Comparison of ENCODE assay signal across 16 mouse cellular contexts in the genomic region with DNA sequence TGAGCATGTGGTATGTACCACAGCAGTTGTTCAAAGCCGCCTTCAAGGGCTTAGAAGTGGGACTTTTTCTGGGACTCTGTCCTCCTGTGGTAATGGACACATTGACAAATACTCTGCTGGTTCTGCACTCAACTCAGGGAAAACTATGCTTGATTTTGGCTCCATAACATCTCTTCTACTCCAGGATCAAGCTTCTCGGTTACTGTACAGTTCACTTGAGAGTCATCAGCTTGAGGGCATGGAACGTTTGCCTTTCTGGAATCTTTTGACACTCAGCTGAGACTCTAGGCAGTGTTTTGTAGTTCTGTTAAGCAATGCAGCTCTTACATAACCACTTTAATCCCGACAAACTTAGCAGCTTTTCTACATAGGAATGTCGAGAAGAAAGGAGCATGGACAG. TPM values are rescaled to one million over a fixed set of nuclear protein-coding genes. Genes with fewer than 3 reads are reported as not detected.
DNase-seq lines count a peak whose midpoint lies in the region; ATAC-seq and TF ChIP-seq lines count a peak whose summit lies in the region.
"Had no signal": no experiment of that assay in that cellular context is flagged by ENCODE, and none has a peak within 500 bp of the region (broad histone marks: within the 10 kb centered on the region; RNA-seq: fewer than 3 reads in every experiment).

No protein-coding gene starts in this region.

- H3K27me3 ChIP-seq in kidney, adult 2 months (replicated peaks; ENCODE audit: control insufficient read depth, insufficient read depth, low read length): no peaks in the 10 kb centered on the region
- no peaks in the 10 kb centered on the region for H3K27me3 ChIP-seq in lung, postnatal 0 days (replicated peaks; ENCODE audit: insufficient read depth, low read length)
- H3K27me3 ChIP-seq: embryonic facial prominence, embryonic 15.5 days; forebrain, embryonic 15.5 days; liver, embryonic 15.5 days; stomach, embryonic 15.5 days had no signal

- H3K27ac ChIP-seq in kidney, adult 2 months (ENCODE audit: insufficient read depth, low read depth, low read length): peak overlapping the region; percentile 99
- H3K27ac ChIP-seq in lung, postnatal 0 days (ENCODE audit: low read length): 0 out of 2 replicates have a peak overlapping the region, but pooled peaks have one; percentile 14
- H3K27ac ChIP-seq: embryonic facial prominence, embryonic 15.5 days; forebrain, embryonic 15.5 days; hindbrain, postnatal 0 days; liver, embryonic 15.5 days; midbrain, embryonic 10.5 days; stomach, embryonic 15.5 days had no signal

- no peak overlapping the region for H3K9ac ChIP-seq in lung, postnatal 0 days (replicated peaks; ENCODE audit: low read depth)
- H3K9ac ChIP-seq: embryonic facial prominence, embryonic 15.5 days; forebrain, embryonic 15.5 days; liver, embryonic 15.5 days; stomach, embryonic 15.5 days had no signal

- no peaks in the 10 kb centered on the region for H3K36me3 ChIP-seq in kidney, adult 2 months (ENCODE audit: control insufficient read depth, insufficient read depth, low read length)
- no peaks in the 10 kb centered on the region for H3K36me3 ChIP-seq in lung, postnatal 0 days (ENCODE audit: insufficient read depth, low read length)
- H3K36me3 ChIP-seq: embryonic facial prominence, embryonic 15.5 days; forebrain, embryonic 15.5 days; liver, embryonic 15.5 days; midbrain, embryonic 10.5 days; stomach, embryonic 15.5 days had no signal

- H3K9me3 ChIP-seq in lung, postnatal 0 days (ENCODE audit: low read length): no peaks in the 10 kb centered on the region
- H3K9me3 ChIP-seq: embryonic facial prominence, embryonic 15.5 days; forebrain, embryonic 15.5 days; liver, embryonic 15.5 days; midbrain, embryonic 10.5 days; stomach, embryonic 15.5 days had no signal

- no peak overlapping the region for H3K4me2 ChIP-seq in lung, postnatal 0 days (replicated peaks; ENCODE audit: low read depth, low read length)
- H3K4me2 ChIP-seq: embryonic facial prominence, embryonic 15.5 days; liver, embryonic 15.5 days; stomach, embryonic 15.5 days had no signal

- WGBS in kidney, adult 2 months: 45% methylated on average over 5 of the region's 5 CpGs
- 37% methylated on average over 5 of the region's 5 CpGs for WGBS in lung, postnatal 0 days

- TF ChIP-seq POLR2A in kidney, adult 2 months (IDR thresholded peaks at IDR 0.05; ENCODE audit: low read depth, low read length): no peak

- peak; percentile 82 for ATAC-seq in lung, postnatal 0 days
- ATAC-seq: forebrain, embryonic 15.5 days; hindbrain, postnatal 0 days had no signal

- no peak overlapping the region for H3K4me3 ChIP-seq in kidney, adult 2 months (ENCODE audit: insufficient read depth, low read depth, low read length)
- H3K4me3 ChIP-seq in lung, postnatal 0 days (ENCODE audit: low read depth, low read length): no peak overlapping the region
- H3K4me3 ChIP-seq: embryonic facial prominence, embryonic 15.5 days; forebrain, embryonic 15.5 days; liver, embryonic 15.5 days; midbrain, embryonic 10.5 days; stomach, embryonic 15.5 days had no signal

- DNase-seq in adrenal gland, adult 2 months: peak; percentile 35
- DNase-seq in adrenal gland, adult 18-20 months (ENCODE audit: low spot score in 2 of 2): no peak
- peak; percentile 56 for DNase-seq in kidney, adult 2 months
- DNase-seq in kidney, postnatal 14 days: no peak
- DNase-seq in Muller cell, postnatal 12 days (ENCODE audit: inconsistent ontology term): peak; percentile 19
- DNase-seq in lung, postnatal 0 days (ENCODE audit: low spot score): peak; percentile 80
- DNase-seq in B cell, adult 2 months: no peak
- no peak for DNase-seq in right cerebral cortex, postnatal 25 days
- DNase-seq: gastrocnemius, postnatal 36 days; right cerebral cortex, postnatal 4 days had no signal

- TF ChIP-seq EP300 in lung, postnatal 0 days (IDR thresholded peaks at IDR 0.05): peak; percentile 56

- peaks cover 19% of the 10 kb centered on the region for H3K4me1 ChIP-seq in kidney, adult 2 months (ENCODE audit: control insufficient read depth, insufficient read depth, low read length)
- H3K4me1 ChIP-seq in lung, postnatal 0 days (ENCODE audit: insufficient read depth, low read depth, low read length): peaks cover 12% of the 10 kb centered on the region; the same call in 1 of the 2 replicates
- H3K4me1 ChIP-seq: stomach, embryonic 15.5 days had no signal

- no peak for TF ChIP-seq CTCF in kidney, adult 2 months (conservative IDR thresholded peaks at IDR 0.05; ENCODE audit: insufficient read depth, insufficient read length, low read depth, low read length)
- peak; percentile 51 for TF ChIP-seq CTCF in lung, postnatal 0 days (IDR thresholded peaks at IDR 0.05)

RNA-seq across cellular contexts. Expression of a gene that starts 36.1 kb away (rescaled TPM):
- 100 to 1,000 TPM; 113 to 128 TPM for total RNA-seq in adrenal gland, adult 2 months (2021)
- 52.1 and 52.9 TPM in 2 replicates for polyA plus RNA-seq in adrenal gland, adult 2 months (2012; rRNA removed)
- total RNA-seq in adrenal gland, adult 18-20 months (2021): 100 to 1,000 TPM; 101 to 109 TPM
- 25.1 and 27.1 TPM in 2 replicates for polyA plus RNA-seq in kidney, adult 2 months (2012; rRNA removed)
- polyA plus RNA-seq in lung, postnatal 0 days (2015; fragmentation: Nextera tagmentation; extraction: Ambion mirVana): 27.9 and 39.7 TPM in 2 replicates

Comparison
In these comparisons a context has a peak if more than half of its experiments do, and no peak if none do; other contexts are left out.
1. DNase-seq: peak in adrenal gland, adult 2 months (single experiment), kidney, adult 2 months (single experiment), Muller cell, postnatal 12 days (single experiment) and lung, postnatal 0 days (single experiment); none in adrenal gland, adult 18-20 months (0 of 2), kidney, postnatal 14 days (single experiment), B cell, adult 2 months (0 of 2) and right cerebral cortex, postnatal 25 days (single experiment).